Mouse (Mus musculus) forebrain, embryonic 15.5 days (tissue): ENCODE measurements around the gene Dcpp1. TPM values are rescaled to one million over a fixed set of nuclear protein-coding genes. Genes with fewer than 3 reads are reported as not detected.
"Not testable (repeated sequence)": the region's sequence is repeated elsewhere in the genome, so short reads cannot be mapped to it uniquely, and the experiment has no call there.

Source experiments
- ATAC-seq: fragments of 200-750 bp; cut with Nextera tagmentation; replicated peaks from 2 replicates; pipeline ENCODE4 v1.8.0; 2017; ENCODE audit warnings: mild to moderate bottlenecking, moderate TSS enrichment, moderate library complexity
- H3K27ac ChIP-seq: fragments of 300-500 bp; sonication (generic); replicated peaks from 2 replicates; pipeline ENCODE4 v1.5.1; 2015; ENCODE audit warnings: mild to moderate bottlenecking, inconsistent platforms
- H3K27me3 ChIP-seq: fragments of 300-500 bp; sonication (generic); 2 replicates; pipeline ENCODE4 v1.6.1; 2015; ENCODE audit warnings: inconsistent platforms
- H3K36me3 ChIP-seq: fragments of 300-500 bp; sonication (generic); 2 replicates; pipeline ENCODE4 v1.6.1; 2015; ENCODE audit warnings: mild to moderate bottlenecking, inconsistent platforms
- H3K4me1 ChIP-seq: fragments of 300-500 bp; sonication (generic); 2 replicates; pipeline ENCODE4 v1.6.1; 2015; ENCODE audit warnings: inconsistent platforms
- H3K4me2 ChIP-seq: fragments of 300-500 bp; sonication (generic); replicated peaks from 2 replicates; pipeline ENCODE4 v1.6.1; 2015; ENCODE audit warnings: mild to moderate bottlenecking, inconsistent platforms
- H3K4me3 ChIP-seq: fragments of 300-500 bp; sonication (generic); 2 replicates; pipeline ENCODE4 v1.5.1; 2015; ENCODE audit warnings: mild to moderate bottlenecking, inconsistent platforms
- H3K9ac ChIP-seq: fragments of 300-500 bp; sonication (generic); replicated peaks from 2 replicates; pipeline ENCODE4 v1.6.1; 2015; ENCODE audit warnings: mild to moderate bottlenecking, inconsistent platforms
- H3K9me3 ChIP-seq: fragments of 300-500 bp; sonication (generic); 2 replicates; pipeline ENCODE4 v1.6.1; 2016; ENCODE audit warnings: inconsistent platforms
- WGBS: fragments of 180-500 bp; shearing (Covaris S2); methylation state at CpG from one replicate; pipeline ENCODE4 v1.1.7; 2015; ENCODE audit warnings: mixed read lengths; 5-methylcytosine and 5-hydroxymethylcytosine counted together
- polyA plus RNA-seq: library from polyadenylated mRNA; unstranded; fragments of >200 nt; fragmentation: Nextera tagmentation; extraction: Ambion mirVana; gene quantifications from 2 replicates; pipeline ENCODE4 v1.2.1, GENCODE M21; 2015

The Dcpp1 gene
- polyA plus RNA-seq, 1 experiment from 2014 or later: not detected

DNA sequence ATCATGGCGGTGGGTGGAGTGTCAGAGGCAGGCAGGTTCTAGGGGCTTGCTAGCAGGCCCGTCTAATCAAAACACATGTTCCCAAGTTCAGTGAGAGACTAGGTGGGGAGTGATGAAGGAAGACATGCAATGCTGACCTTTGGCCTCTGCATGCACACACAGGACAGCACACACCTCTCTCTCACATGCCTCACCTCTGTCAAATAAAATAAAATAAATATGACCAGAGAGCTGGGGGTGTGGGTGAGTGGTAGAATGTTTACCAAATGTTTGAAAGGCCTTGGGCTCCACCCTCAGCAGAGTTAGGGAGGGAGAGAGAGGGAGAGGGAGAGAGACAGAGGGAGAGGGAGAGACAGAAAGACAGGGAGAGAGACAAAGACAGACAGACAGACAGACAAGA is 22.8 kb upstream of the Dcpp1 start:
- Histone ChIP-seq H3K9ac (no peak overlapping the region), H3K27me3 (no peaks in the 10 kb centered on the region), H3K36me3 (no peaks in the 10 kb centered on the region), H3K4me3 (no peak overlapping the region), H3K4me1 (no peaks in the 10 kb centered on the region), H3K4me2 (no peak overlapping the region), H3K27ac (no peak overlapping the region), H3K9me3 (no peaks in the 10 kb centered on the region)
- WGBS: 80% methylated on average over 2 of the region's 2 CpGs
- ATAC-seq: no peak

DNA sequence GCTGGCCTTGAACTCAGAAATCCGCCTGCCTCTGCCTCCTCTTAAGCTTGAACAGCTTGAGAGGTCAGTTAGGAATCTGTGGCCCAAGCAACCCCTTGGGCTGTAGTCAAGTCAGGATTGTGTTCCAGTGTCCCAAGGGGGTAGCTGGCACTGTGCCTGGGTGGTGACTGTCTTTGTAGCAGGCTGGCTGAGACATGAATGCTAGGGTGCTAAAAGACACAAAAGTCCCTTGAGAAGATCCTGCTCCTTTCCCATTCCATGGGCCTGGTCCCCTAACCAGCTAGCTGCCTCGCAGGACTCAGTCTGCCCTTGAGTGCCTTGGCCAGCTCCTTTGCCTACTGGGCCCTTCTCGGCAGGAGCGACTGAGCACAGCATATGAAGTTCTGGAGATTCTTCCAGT is 17.8 kb upstream of the Dcpp1 start:
- Histone ChIP-seq H3K9ac (no peak overlapping the region), H3K27me3 (no peaks in the 10 kb centered on the region), H3K4me2 (no peak overlapping the region), H3K27ac (no peak overlapping the region), H3K4me3 (no peak overlapping the region), H3K36me3 (no peaks in the 10 kb centered on the region), H3K9me3 (no peaks in the 10 kb centered on the region), H3K4me1 (no peaks in the 10 kb centered on the region)
- ATAC-seq: no peak
- 80% methylated on average over 4 of the region's 4 CpGs for WGBS

DNA sequence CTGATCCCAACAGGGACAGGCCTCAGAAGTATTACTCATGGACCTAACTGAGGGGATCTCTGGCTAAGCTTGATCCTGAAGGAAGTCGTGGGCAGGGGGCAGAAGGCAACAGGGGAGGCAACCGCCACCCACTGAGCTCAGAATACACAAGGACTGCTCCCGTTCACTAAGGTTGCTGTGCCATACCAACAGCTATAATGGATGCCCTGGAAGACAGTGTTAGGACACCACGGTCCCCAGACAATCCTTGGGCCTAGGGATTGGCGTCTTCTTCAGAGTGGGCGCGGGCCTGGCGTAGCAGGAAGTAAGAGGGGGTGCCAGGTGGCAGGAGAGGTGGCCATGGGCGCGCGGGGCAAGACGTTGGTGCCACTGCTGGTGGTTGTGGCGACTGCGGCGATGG is 12.9 kb upstream of the Dcpp1 start, which contains the start of gene Prss21:
Gene Prss21 (plus strand): TSS at position 301 of the 400 bp plus-strand sequence.
- Histone ChIP-seq H3K4me3 (no peak within 1 kb of the TSS), H3K27ac (no peak within 1 kb of the TSS), H3K9me3 (no peaks in the 10 kb centered on the region), H3K4me1 (no peaks in the 10 kb centered on the region), H3K9ac (no peak within 1 kb of the TSS), H3K4me2 (no peak within 1 kb of the TSS), H3K27me3 (no peaks in the 10 kb centered on the region), H3K36me3 (no peaks in the 10 kb centered on the region)
- no peak for ATAC-seq
- WGBS: 86% methylated on average over 15 of the region's 15 CpGs

DNA sequence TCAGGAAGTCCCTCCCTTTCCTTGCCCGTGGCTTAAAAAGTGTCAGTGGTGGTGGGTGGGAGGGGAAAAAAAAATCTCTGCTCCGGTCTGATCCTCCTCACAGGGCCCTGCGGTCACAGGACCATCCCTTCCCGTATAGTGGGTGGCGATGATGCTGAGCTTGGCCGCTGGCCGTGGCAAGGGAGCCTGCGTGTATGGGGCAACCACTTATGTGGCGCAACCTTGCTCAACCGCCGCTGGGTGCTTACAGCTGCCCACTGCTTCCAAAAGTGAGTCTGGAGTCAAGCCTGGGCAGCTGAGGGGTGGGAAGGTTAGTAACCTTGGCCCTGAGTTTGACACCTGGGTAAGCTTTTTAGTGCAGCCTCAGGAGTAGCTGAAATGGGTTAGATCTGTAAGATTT is 12.2 kb upstream of the Dcpp1 start:
- no peaks in the 10 kb centered on the region for H3K36me3 ChIP-seq
- ATAC-seq: no peak
- no peak overlapping the region for H3K9ac ChIP-seq
- no peaks in the 10 kb centered on the region for H3K9me3 ChIP-seq
- whole genome bisulfite sequencing: 94% methylated on average over 11 of the region's 11 CpGs
- H3K4me1 ChIP-seq: no peaks in the 10 kb centered on the region
- H3K27me3 ChIP-seq: no peaks in the 10 kb centered on the region
- no peak overlapping the region for H3K4me2 ChIP-seq
- no peak overlapping the region for H3K27ac ChIP-seq
- H3K4me3 ChIP-seq: no peak overlapping the region

DNA sequence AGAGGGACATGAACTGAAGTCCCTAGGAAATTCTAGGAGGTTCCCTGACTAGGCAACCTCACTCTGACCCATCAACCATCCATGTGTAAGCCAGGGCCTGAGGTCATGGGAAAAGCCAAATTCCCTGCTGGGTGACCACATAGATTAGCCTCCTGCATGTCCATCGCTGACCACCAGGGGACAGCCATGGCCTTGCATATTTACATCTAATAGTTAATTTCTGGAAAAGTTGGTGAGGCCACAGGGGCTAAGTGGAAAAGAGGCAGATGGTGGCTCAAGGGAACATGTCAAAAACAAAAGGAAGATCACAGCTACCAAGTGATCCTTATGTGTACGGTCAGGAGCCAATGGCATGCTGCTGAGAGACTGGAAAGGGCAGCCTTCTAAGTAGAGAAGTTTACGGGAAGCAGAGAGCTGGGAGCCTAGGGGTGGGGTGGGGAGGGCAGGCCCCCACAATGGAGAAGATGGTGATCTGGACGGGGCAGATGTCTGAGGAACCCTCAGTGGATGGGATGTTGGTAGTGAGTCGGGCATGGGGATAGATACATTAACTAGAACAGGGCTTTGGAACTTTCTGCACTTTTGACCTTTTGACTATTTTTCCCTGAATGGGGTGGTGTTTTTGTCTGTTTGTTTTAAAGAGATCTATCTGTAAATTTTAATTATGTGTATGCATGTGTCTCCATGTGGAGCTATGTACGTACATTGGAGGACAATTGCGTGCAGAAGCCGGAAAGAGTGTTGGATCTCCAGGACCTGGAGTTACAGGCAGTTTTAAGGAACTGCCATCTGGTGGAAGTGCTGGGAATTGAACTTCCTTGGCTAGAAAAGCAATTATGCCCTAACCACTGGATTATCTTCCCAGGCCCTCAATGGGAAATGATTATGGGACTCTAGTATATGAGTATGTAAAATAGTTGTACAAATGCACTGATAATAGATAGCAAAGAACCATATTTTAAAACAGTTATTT is 6.5 kb upstream of the Dcpp1 start:
- 46% methylated on average over 8 of the region's 8 CpGs for WGBS
- no peaks in the 10 kb centered on the region for H3K9me3 ChIP-seq
- no peak for ATAC-seq

DNA sequence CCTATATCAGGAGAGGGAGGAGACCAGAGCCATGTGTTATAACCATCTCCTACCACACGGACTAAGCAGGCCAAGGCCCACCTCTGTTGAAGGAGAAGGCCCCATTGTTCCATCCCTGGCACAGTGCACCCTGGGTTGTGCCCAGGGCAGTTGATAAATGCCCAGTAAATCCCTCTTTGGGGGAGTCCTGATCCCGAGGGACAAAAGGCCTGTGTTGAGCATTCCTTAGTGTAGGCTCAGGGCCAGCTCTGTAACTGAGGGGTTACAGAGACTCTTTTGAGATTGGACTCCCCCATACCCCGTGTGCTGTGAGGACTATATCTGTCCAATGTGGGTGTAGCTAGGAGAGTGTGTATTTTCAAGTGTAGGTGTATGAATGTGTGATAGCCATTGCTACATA is 3.9 kb upstream of the Dcpp1 start:
- peak; percentile 53 for ATAC-seq
- Histone ChIP-seq H3K27ac (no peak overlapping the region), H3K4me2 (no peak overlapping the region), H3K27me3 (no peaks in the 10 kb centered on the region), H3K4me1 (no peaks in the 10 kb centered on the region), H3K4me3 (no peak overlapping the region), H3K9ac (no peak overlapping the region), H3K36me3 (no peaks in the 10 kb centered on the region), H3K9me3 (no peaks in the 10 kb centered on the region)
- 33% methylated on average over 3 of the region's 3 CpGs for WGBS

More for the DNA sequence above, 6.5 kb upstream of the Dcpp1 start:
- Histone ChIP-seq H3K27ac (no peak overlapping the region), H3K4me2 (no peak overlapping the region), H3K36me3 (no peaks in the 10 kb centered on the region), H3K27me3 (no peaks in the 10 kb centered on the region), H3K4me3 (no peak overlapping the region), H3K9ac (no peak overlapping the region), H3K4me1 (no peaks in the 10 kb centered on the region)

DNA sequence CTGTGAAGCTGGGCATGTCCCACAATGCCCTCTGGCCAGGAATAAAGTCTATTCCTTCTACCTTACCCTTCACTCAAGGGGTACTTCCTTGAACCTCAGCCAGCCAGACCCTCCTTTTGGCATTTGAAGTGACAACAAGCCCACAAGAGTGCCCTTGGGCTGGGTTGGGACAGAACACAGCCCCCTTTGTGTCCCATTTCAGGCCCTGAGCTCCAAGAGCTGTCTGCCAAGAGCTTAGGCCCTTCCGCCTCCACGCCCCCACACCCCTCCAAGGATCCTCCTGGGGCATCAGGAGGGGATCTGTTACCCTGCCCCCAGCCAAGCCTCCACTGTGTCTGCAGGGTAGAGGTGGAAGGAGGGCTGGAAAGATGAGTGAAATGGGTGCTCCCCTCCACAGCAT is 3.5 kb upstream of the Dcpp1 start:
- no peak overlapping the region for H3K27ac ChIP-seq
- no peak overlapping the region for H3K4me2 ChIP-seq
- no peak overlapping the region for H3K4me3 ChIP-seq
- H3K36me3 ChIP-seq: no peaks in the 10 kb centered on the region
- WGBS: 76% methylated on average over 2 of the region's 2 CpGs
- no peak for ATAC-seq
- no peaks in the 10 kb centered on the region for H3K4me1 ChIP-seq
- no peak overlapping the region for H3K9ac ChIP-seq
- no peaks in the 10 kb centered on the region for H3K27me3 ChIP-seq
- H3K9me3 ChIP-seq: no peaks in the 10 kb centered on the region

DNA sequence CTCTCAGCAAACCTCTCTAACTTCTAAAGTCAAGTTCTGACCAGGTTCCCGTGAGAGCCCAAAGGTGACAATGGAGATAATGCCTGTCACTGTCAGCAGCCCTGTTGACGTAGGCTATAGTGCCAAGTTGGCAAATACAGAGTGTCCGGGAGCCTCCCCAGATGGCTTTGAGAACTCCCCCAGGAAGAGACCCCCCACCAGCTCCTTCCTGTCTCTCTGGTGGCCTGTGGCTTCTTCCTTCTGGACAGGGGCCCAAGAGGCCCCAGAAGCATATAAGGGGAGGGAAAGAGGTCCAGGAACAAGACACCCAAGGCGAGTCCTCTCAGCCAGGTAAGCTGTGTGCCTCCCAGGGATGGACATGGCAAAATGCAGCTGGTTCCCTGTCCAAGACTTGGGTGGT is 36.5 kb downstream of the Dcpp1 start, which contains the start of gene Dcpp3:
Gene Dcpp3 (plus strand): TSS at position 301 of the 400 bp plus-strand sequence.
- H3K27me3 ChIP-seq, H3K4me2 ChIP-seq, H3K36me3 ChIP-seq, H3K9ac ChIP-seq, ATAC-seq, H3K27ac ChIP-seq, H3K4me3 ChIP-seq, H3K4me1 ChIP-seq, H3K9me3 ChIP-seq: not testable (repeated sequence)
- WGBS: 84% methylated on average over 4 of the region's 4 CpGs

DNA sequence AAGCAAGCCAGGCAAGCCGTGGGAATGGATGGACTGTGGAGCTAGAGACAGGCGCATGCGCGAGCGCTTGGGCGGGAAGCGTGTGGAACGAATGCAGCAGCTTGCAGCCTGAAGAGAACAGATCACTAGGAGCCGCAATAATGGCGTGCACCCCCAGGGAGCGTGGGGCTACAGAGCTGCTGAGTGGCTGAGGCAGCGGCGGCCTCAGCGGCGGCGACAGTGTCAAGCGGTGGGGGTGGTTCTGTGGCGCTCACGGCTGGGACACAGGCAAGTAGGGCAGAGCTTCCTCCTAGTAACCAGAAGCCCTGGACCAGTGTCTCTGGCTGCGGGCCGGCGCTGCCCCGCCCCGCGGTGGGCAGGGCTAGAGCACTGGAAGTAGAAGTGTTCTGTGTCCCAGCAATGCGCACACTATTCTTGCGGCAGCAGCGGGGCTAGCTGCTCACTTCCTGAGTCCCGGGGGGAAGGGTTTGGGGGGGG is 43.9 kb downstream of the Dcpp1 start:
- Histone ChIP-seq H3K4me3 (peak overlapping the region; percentile 64), H3K9ac (peak overlapping the region; percentile 71), H3K4me1 (peaks cover 12% of the 10 kb centered on the region), H3K27ac (peak overlapping the region; percentile 93), H3K4me2 (peak overlapping the region; percentile 90), H3K9me3 (no peaks in the 10 kb centered on the region), H3K27me3 (no peaks in the 10 kb centered on the region), H3K36me3 (no peaks in the 10 kb centered on the region)
- ATAC-seq: peak; percentile 98
- WGBS: under 1% methylated on average over 29 of the region's 29 CpGs

DNA sequence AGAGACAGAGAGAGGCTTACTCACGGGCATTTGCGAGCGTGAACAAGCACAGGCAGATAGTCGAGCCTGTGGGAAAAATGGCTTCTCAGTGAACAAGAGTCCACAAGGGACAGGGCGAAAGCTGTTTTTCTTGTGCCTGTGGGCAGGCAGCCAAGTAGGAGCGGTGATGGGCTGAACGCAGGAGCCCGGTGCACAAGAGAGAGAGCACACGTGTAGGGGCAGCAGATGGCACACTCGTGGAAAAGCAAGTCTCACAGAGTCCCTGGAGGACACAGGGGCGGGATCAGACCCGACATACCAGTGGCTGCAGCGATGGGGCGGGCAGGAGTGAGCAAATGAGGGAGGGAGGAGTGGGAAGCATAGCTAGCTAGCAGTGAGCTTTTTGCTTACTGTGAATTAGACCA is 44.4 kb downstream of the Dcpp1 start:
- Histone ChIP-seq H3K27me3 (no peaks in the 10 kb centered on the region), H3K36me3 (no peaks in the 10 kb centered on the region), H3K27ac (peak overlapping the region; percentile 93), H3K4me1 (peaks cover 12% of the 10 kb centered on the region), H3K9me3 (no peaks in the 10 kb centered on the region), H3K4me2 (peak overlapping the region; percentile 90), H3K4me3 (peak overlapping the region; percentile 64), H3K9ac (peak overlapping the region; percentile 71)
- ATAC-seq: peak; percentile 73
- 0% methylated on average over 14 of the region's 14 CpGs for WGBS

DNA sequence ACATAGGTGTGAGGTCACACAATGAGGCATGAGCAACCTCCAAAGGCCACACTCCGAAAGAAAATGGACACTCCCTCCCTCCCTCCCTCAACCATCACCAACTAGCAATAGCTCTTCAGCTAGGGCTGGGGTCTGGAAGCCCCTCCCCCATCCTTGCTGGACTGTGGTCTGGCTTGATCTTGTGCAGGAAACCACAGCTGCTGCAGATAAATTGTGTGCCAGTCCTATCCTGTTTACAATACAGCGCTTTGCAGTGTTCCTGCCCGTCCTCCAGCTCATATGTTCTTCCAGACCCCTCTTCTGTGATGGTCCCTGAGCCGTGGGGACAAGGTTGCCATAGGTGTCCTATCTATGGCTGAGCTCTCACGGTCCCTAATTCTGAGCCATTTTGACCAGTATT is 50.5 kb downstream of the Dcpp1 start:
- Histone ChIP-seq H3K9me3 (no peaks in the 10 kb centered on the region), H3K27ac (no peak overlapping the region), H3K36me3 (no peaks in the 10 kb centered on the region), H3K4me3 (no peak overlapping the region), H3K9ac (no peak overlapping the region), H3K4me1 (no peaks in the 10 kb centered on the region), H3K4me2 (no peak overlapping the region), H3K27me3 (no peaks in the 10 kb centered on the region)
- ATAC-seq: no peak
- WGBS: 88% methylated on average over 5 of the region's 5 CpGs
